Mouse (Mus musculus) forebrain, embryonic 14.5 days (tissue): Measurements from ENCODE around the gene Limk2. TPM values are rescaled to one million over a fixed set of nuclear protein-coding genes. Genes with fewer than 3 reads are reported as not detected.

Source experiments
- ATAC-seq: fragments of 200-750 bp; cut with Nextera tagmentation; 2 replicates; pipeline ENCODE4 v1.8.0; 2017; ENCODE audit warnings: mild to moderate bottlenecking, moderate library complexity
- DNase-seq: peaks from one replicate; pipeline ENCODE4 v3.0.0-alpha.2; 2015; ENCODE audit warnings: low spot score
- H3K27ac ChIP-seq: fragments of 300-500 bp; sonication (generic); 2 replicates; pipeline ENCODE4 v1.5.1; 2014; ENCODE audit warnings: low read depth, mild to moderate bottlenecking, control low read depth, low read length, moderate library complexity
- H3K27me3 ChIP-seq: fragments of 300-500 bp; sonication (generic); replicated peaks from 2 replicates; pipeline ENCODE4 v1.6.1; 2014; ENCODE audit warnings: low read length, control low read depth, mixed read lengths; ENCODE audit not compliant: control insufficient read depth, insufficient read depth
- H3K36me3 ChIP-seq: fragments of 300-500 bp; sonication (generic); 2 replicates; pipeline ENCODE4 v1.6.1; 2014; ENCODE audit warnings: low read length, control low read depth; ENCODE audit not compliant: control insufficient read depth, insufficient read depth
- H3K4me1 ChIP-seq: fragments of 300-500 bp; sonication (generic); 2 replicates; pipeline ENCODE4 v1.6.1; 2014; ENCODE audit warnings: antibody characterized with exemption, low read length, control low read depth; ENCODE audit not compliant: control insufficient read depth, insufficient read depth
- H3K4me2 ChIP-seq: fragments of 300-500 bp; sonication (generic); 2 replicates; pipeline ENCODE4 v1.6.1; 2014; ENCODE audit warnings: mild to moderate bottlenecking, control low read depth, low read length
- H3K4me3 ChIP-seq: fragments of 300-500 bp; sonication (generic); 2 replicates; pipeline ENCODE4 v1.5.1; 2014; ENCODE audit warnings: low read depth, low read length, control low read depth
- H3K9ac ChIP-seq: fragments of 300-500 bp; sonication (generic); 2 replicates; pipeline ENCODE4 v1.6.1; 2014; ENCODE audit warnings: mild to moderate bottlenecking, low read length, control low read depth, moderate library complexity
- H3K9me3 ChIP-seq: fragments of 300-500 bp; sonication (generic); replicated peaks from 2 replicates; pipeline ENCODE4 v1.6.1; 2016; ENCODE audit warnings: low read length, control low read depth, mixed read lengths; ENCODE audit not compliant: control insufficient read depth
- WGBS: fragments of 180-500 bp; shearing (Covaris S2); extraction: QIAGEN DNeasy Blood & Tissue Kit; methylation state at CpG from one replicate; pipeline ENCODE4 v1.1.7; 2014; 5-methylcytosine and 5-hydroxymethylcytosine counted together
- polyA plus RNA-seq: library from polyadenylated mRNA; unstranded; fragments of >200 nt; fragmentation: Nextera tagmentation; extraction: Ambion mirVana; gene quantifications from 2 replicates; pipeline ENCODE4 v1.2.1, GENCODE M21; 2014

The Limk2 gene
- polyA plus RNA-seq, 1 experiment from 2014 or later: 88.4 TPM

- Histone ChIP-seq H3K9me3 (no peaks in the 10 kb centered on the region), H3K4me2 (peak overlapping the region; percentile 73), H3K27ac (peak overlapping the region; percentile 70), H3K36me3 (no peaks in the 10 kb centered on the region), H3K9ac (peak overlapping the region; percentile 63), H3K4me1 (peaks cover 36% of the 10 kb centered on the region), H3K4me3 (peak overlapping the region; percentile 43), H3K27me3 (no peaks in the 10 kb centered on the region)
- peak; percentile 98 for ATAC-seq
- 3% methylated on average over 27 of the region's 27 CpGs for WGBS
- peak; percentile 96 for DNase-seq
Observed at GRCm38 (mm10) chr11:3370928-3371598, 37.9 kb downstream of the Limk2 start.

GRCm38 (mm10) chr11:3370162-3370561, 38.8 kb downstream of the Limk2 start:
- 81% methylated on average over 2 of the region's 2 CpGs for WGBS
- peak overlapping the region; percentile 70; the same call in 1 of the 2 replicates for H3K27ac ChIP-seq
- H3K4me3 ChIP-seq: peak overlapping the region; percentile 43
- DNase-seq (no peak), ATAC-seq (no peak)
- H3K9me3 ChIP-seq: no peaks in the 10 kb centered on the region
- H3K36me3 ChIP-seq: no peaks in the 10 kb centered on the region
- peaks cover 36% of the 10 kb centered on the region for H3K4me1 ChIP-seq
- peak overlapping the region; percentile 63 for H3K9ac ChIP-seq
- no peaks in the 10 kb centered on the region for H3K27me3 ChIP-seq
- peak overlapping the region; percentile 73 for H3K4me2 ChIP-seq

GRCm38 (mm10) chr11:3369449-3369848, 39.5 kb downstream of the Limk2 start:
- DNase-seq (no peak), ATAC-seq (no peak)
- no peak overlapping the region for H3K27ac ChIP-seq
- no peak overlapping the region for H3K4me3 ChIP-seq
- H3K4me2 ChIP-seq: peak overlapping the region; percentile 73
- no peaks in the 10 kb centered on the region for H3K36me3 ChIP-seq
- H3K9me3 ChIP-seq: no peaks in the 10 kb centered on the region
- H3K9ac ChIP-seq: peak overlapping the region; percentile 25
- peaks cover 36% of the 10 kb centered on the region for H3K4me1 ChIP-seq
- 85% methylated on average over 5 of the region's 5 CpGs for WGBS
- no peaks in the 10 kb centered on the region for H3K27me3 ChIP-seq

GRCm38 (mm10) chr11:3368983-3369382, 40.0 kb downstream of the Limk2 start:
- H3K4me2 ChIP-seq: peak overlapping the region; percentile 73
- peaks cover 34% of the 10 kb centered on the region for H3K4me1 ChIP-seq
- H3K9me3 ChIP-seq: no peaks in the 10 kb centered on the region
- H3K36me3 ChIP-seq: no peaks in the 10 kb centered on the region
- H3K27me3 ChIP-seq: no peaks in the 10 kb centered on the region
- no peak overlapping the region for H3K27ac ChIP-seq
- 70% methylated on average over 7 of the region's 7 CpGs for WGBS
- no peak overlapping the region for H3K4me3 ChIP-seq
- no peak overlapping the region for H3K9ac ChIP-seq
- ATAC-seq: no peak
- DNase-seq: no peak

GRCm38 (mm10) chr11:3366411-3366810, 42.6 kb downstream of the Limk2 start:
- no peaks in the 10 kb centered on the region for H3K9me3 ChIP-seq
- H3K27ac ChIP-seq: no peak overlapping the region
- H3K27me3 ChIP-seq: no peaks in the 10 kb centered on the region
- peaks cover 18% of the 10 kb centered on the region for H3K4me1 ChIP-seq
- H3K4me2 ChIP-seq: no peak overlapping the region
- H3K4me3 ChIP-seq: no peak overlapping the region
- no peaks in the 10 kb centered on the region for H3K36me3 ChIP-seq
- H3K9ac ChIP-seq: no peak overlapping the region
- WGBS: 89% methylated on average over 7 of the region's 7 CpGs
- DNase-seq (no peak), ATAC-seq (no peak)

- Histone ChIP-seq H3K9me3 (no peaks in the 10 kb centered on the region), H3K4me1 (no peaks in the 10 kb centered on the region), H3K9ac (no peak overlapping the region), H3K36me3 (peaks cover 21% of the 10 kb centered on the region), H3K4me2 (no peak overlapping the region), H3K27me3 (no peaks in the 10 kb centered on the region), H3K27ac (no peak overlapping the region), H3K4me3 (no peak overlapping the region)
- WGBS: 87% methylated on average over 3 of the region's 3 CpGs
- no peak for DNase-seq
- ATAC-seq: no peak
Observed at GRCm38 (mm10) chr11:3362854-3363253, 46.1 kb downstream of the Limk2 start.

GRCm38 (mm10) chr11:3352990-3353585, 55.9 kb downstream of the Limk2 start:
- ATAC-seq: no peak
- Histone ChIP-seq H3K4me2 (no peak overlapping the region), H3K9me3 (no peaks in the 10 kb centered on the region), H3K36me3 (peaks cover 76% of the 10 kb centered on the region), H3K27ac (no peak overlapping the region), H3K27me3 (no peaks in the 10 kb centered on the region), H3K4me1 (no peaks in the 10 kb centered on the region), H3K4me3 (no peak overlapping the region), H3K9ac (no peak overlapping the region)
- WGBS: 42% methylated on average over 18 of the region's 18 CpGs
- DNase-seq: no peak

GRCm38 (mm10) chr11:3352131-3352530, 56.9 kb downstream of the Limk2 start:
- Histone ChIP-seq H3K4me2 (no peak overlapping the region), H3K4me3 (no peak overlapping the region), H3K9ac (no peak overlapping the region), H3K9me3 (no peaks in the 10 kb centered on the region), H3K36me3 (peaks cover 70% of the 10 kb centered on the region), H3K27me3 (no peaks in the 10 kb centered on the region), H3K27ac (no peak overlapping the region), H3K4me1 (no peaks in the 10 kb centered on the region)
- no peak for ATAC-seq
- no peak for DNase-seq
- 93% methylated on average over 9 of the region's 9 CpGs for WGBS

GRCm38 (mm10) chr11:3349343-3349695, 59.7 kb downstream of the Limk2 start:
- Histone ChIP-seq H3K4me2 (no peak overlapping the region), H3K36me3 (peaks cover 78% of the 10 kb centered on the region), H3K4me1 (no peaks in the 10 kb centered on the region), H3K27ac (no peak overlapping the region), H3K4me3 (no peak overlapping the region), H3K27me3 (no peaks in the 10 kb centered on the region), H3K9me3 (no peaks in the 10 kb centered on the region), H3K9ac (no peak overlapping the region)
- no peak for DNase-seq
- WGBS: 91% methylated on average over 4 of the region's 4 CpGs
- no peak for ATAC-seq
